Mouse (Mus musculus) intestine, embryonic 14.5 days (tissue): ENCODE measurements around the gene Malrd1. TPM values are rescaled to one million over a fixed set of nuclear protein-coding genes. Genes with fewer than 3 reads are reported as not detected.

Experiments used
- ATAC-seq: fragments of 200-750 bp; cut with Nextera tagmentation; replicated peaks from 2 replicates; pipeline ENCODE4 v1.8.0; 2017; ENCODE audit warnings: low read depth, moderate number of reproducible peaks, moderate TSS enrichment, moderate library complexity; ENCODE audit not compliant: low FRiP score, low TSS enrichment
- DNase-seq: peaks from one replicate; pipeline ENCODE4 v3.0.0-alpha.2; 2018; ENCODE audit warnings: low spot score
- H3K27ac ChIP-seq: fragments of 300-500 bp; sonication (generic); 2 replicates; pipeline ENCODE4 v1.5.1; 2014; ENCODE audit warnings: low read depth, mild to moderate bottlenecking, control low read depth
- H3K27me3 ChIP-seq: fragments of 300-500 bp; sonication (generic); replicated peaks from 2 replicates; pipeline ENCODE4 v1.6.1; 2014; ENCODE audit warnings: low read length, control low read depth; ENCODE audit not compliant: control insufficient read depth, insufficient read depth
- H3K36me3 ChIP-seq: fragments of 300-500 bp; sonication (generic); 2 replicates; pipeline ENCODE4 v1.6.1; 2014; ENCODE audit warnings: low read length, control low read depth; ENCODE audit not compliant: control insufficient read depth, insufficient read depth
- H3K4me1 ChIP-seq: fragments of 300-500 bp; sonication (generic); replicated peaks from 2 replicates; pipeline ENCODE4 v1.6.1; 2014; ENCODE audit warnings: low read length, control low read depth, mixed read lengths; ENCODE audit not compliant: control insufficient read depth, insufficient read depth
- H3K4me2 ChIP-seq: fragments of 300-500 bp; sonication (generic); 2 replicates; pipeline ENCODE4 v1.6.1; 2014; ENCODE audit warnings: low read length
- H3K4me3 ChIP-seq: fragments of 300-500 bp; sonication (generic); 2 replicates; pipeline ENCODE4 v1.5.1; 2014; ENCODE audit warnings: low read depth, low read length, control low read depth, mixed read lengths
- H3K9ac ChIP-seq: fragments of 300-500 bp; sonication (generic); 2 replicates; pipeline ENCODE4 v1.6.1; 2014; ENCODE audit warnings: mild to moderate bottlenecking, low read length
- H3K9me3 ChIP-seq: fragments of 300-500 bp; sonication (generic); 2 replicates; pipeline ENCODE4 v1.6.1; 2016; ENCODE audit warnings: low read length, control low read depth; ENCODE audit not compliant: control insufficient read depth
- WGBS: fragments of 180-500 bp; shearing (Covaris S2); extraction: QIAGEN DNeasy Blood & Tissue Kit; methylation state at CpG from one replicate; pipeline ENCODE4 v1.1.7; 2014; 5-methylcytosine and 5-hydroxymethylcytosine counted together
- polyA plus RNA-seq: library from polyadenylated mRNA; unstranded; fragments of >200 nt; fragmentation: Nextera tagmentation; extraction: Ambion mirVana; gene quantifications from 2 replicates; pipeline ENCODE4 v1.2.1, GENCODE M21; 2014

The Malrd1 gene
- polyA plus RNA-seq, 1 experiment from 2014 or later: 1.8 TPM

DNA sequence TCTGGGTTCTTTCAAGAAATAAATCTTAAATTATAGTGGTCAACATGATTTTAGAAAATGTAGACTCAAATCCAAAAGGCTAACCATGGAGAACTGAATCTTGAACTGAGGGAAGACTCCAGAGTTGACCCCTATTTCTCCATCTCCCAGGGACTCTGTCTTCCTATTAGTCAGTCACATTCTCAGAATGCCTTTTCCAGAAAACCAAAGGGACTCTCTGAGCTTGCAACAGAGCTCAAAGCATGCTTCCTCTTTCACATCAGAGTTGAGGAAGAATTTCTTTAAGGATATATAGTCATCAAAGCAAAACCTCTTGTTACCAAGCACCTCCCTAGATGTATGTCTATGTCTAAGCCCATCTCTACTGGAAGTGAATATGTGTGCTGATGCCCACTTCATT is 686.5 kb downstream of the Malrd1 start:
- Histone ChIP-seq H3K27me3 (no peaks in the 10 kb centered on the region), H3K4me3 (no peak overlapping the region), H3K9ac (no peak overlapping the region), H3K27ac (no peak overlapping the region), H3K9me3 (no peaks in the 10 kb centered on the region), H3K4me1 (no peaks in the 10 kb centered on the region), H3K36me3 (no peaks in the 10 kb centered on the region), H3K4me2 (no peak overlapping the region)
- ATAC-seq: no peak
- DNase-seq: no peak

DNA sequence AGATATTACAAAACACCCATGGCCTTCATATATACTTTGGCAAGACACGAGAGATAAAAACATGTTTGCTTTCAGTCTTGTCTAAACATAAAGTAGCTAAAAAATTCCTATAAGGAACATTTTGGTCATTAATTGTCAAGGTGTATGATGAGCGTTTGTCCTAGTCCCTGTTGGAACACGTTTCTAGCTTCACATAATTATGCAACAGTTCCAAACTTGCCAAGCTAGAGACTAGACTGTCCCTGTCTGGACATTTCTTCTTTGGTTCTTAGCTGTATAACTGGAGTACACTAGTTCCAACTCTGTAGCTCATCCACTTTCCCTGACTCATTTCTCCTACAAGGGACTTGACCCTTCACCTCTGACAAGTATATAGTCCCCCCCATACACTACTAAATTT is 687.8 kb downstream of the Malrd1 start:
- ATAC-seq (no peak), DNase-seq (no peak)
- H3K36me3 ChIP-seq: no peaks in the 10 kb centered on the region
- H3K4me2 ChIP-seq: no peak overlapping the region
- no peaks in the 10 kb centered on the region for H3K27me3 ChIP-seq
- no peak overlapping the region for H3K9ac ChIP-seq
- no peak overlapping the region for H3K4me3 ChIP-seq
- H3K27ac ChIP-seq: no peak overlapping the region
- no peaks in the 10 kb centered on the region for H3K9me3 ChIP-seq
- no peaks in the 10 kb centered on the region for H3K4me1 ChIP-seq
- WGBS: 84% methylated on average over 3 of the region's 3 CpGs

DNA sequence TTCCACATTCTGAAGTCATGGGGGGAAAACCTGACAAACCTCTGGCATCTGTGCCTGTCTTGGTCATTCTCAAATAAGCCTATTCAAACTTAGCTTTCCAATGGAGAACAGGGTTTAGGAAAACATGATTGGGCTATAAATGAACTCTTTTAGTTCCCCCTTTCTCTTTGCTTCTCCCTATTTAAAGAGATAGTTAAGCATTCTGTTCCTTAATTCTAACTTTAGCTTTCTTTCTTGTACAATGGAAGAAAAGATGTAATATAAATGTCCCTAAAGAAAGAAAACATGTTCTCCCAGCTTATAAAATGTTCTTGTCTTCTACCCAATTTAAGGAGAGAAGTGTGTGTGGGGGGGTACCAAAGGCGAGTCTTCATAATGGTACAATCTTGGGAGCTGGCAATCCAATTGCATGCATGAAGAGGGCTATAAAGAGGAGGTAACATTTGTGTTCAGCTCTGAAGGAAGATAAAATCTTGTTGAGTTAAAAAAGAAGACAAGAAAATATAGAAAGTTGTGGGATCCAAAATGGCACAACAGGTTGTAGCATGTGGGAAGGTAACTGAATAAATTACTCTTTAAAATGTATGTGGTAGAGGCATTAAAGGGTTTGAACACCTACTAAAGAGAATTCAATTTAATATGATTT is 702.0 kb downstream of the Malrd1 start:
- DNase-seq (no peak), ATAC-seq (no peak)
- Histone ChIP-seq H3K27ac (no peak overlapping the region), H3K9ac (no peak overlapping the region), H3K4me2 (no peak overlapping the region), H3K9me3 (no peaks in the 10 kb centered on the region), H3K27me3 (no peaks in the 10 kb centered on the region), H3K36me3 (no peaks in the 10 kb centered on the region), H3K4me1 (no peaks in the 10 kb centered on the region), H3K4me3 (no peak overlapping the region)
- WGBS: 86% methylated on average over 1 of the region's 1 CpGs

DNA sequence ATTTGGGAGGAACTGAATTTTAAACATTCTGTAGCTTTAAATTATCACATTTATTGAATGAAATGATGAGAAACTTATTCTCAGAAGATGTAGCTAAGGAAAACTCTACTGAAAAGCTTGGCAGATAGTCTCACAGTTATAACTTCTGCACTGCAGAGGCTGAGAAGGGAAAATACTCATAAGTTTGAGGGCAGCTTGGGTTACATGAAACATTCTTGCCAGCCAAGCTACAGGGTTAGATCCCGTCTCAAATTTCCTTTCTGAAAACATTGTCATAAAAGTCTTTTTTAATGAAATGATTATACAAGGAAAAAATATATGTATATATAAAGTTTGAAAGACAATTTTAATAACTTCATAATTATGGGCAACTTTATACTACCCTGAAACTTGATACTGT is 714.6 kb downstream of the Malrd1 start:
- no peaks in the 10 kb centered on the region for H3K27me3 ChIP-seq
- H3K4me2 ChIP-seq: no peak overlapping the region
- no peak overlapping the region for H3K27ac ChIP-seq
- H3K9me3 ChIP-seq: no peaks in the 10 kb centered on the region
- ATAC-seq: no peak
- no peak overlapping the region for H3K4me3 ChIP-seq
- no peak for DNase-seq
- H3K4me1 ChIP-seq: no peaks in the 10 kb centered on the region
- 61% methylated on average over 1 of the region's 1 CpGs for WGBS
- no peaks in the 10 kb centered on the region for H3K36me3 ChIP-seq
- H3K9ac ChIP-seq: no peak overlapping the region

DNA sequence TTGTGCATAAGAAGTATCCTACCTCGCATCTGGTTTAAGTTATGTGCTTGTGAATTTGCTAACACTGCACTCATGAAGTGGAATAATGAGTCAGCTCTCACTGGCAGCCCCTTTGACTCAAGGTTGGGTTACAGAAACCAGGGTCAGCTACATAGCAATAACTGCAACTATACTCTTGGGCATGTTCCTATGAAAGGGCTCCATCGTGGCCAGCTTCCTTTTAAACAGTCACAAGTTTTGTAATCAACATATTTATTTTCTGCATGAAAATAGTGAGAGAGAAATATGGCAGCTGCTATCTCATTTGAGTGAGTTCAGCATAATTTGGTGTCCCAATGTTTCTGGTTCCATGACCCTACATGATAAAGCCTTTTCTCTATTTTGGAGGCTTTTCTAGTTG is 716.8 kb downstream of the Malrd1 start:
- DNase-seq (no peak), ATAC-seq (no peak)
- Histone ChIP-seq H3K4me2 (no peak overlapping the region), H3K27me3 (no peaks in the 10 kb centered on the region), H3K27ac (no peak overlapping the region), H3K4me3 (no peak overlapping the region), H3K9me3 (no peaks in the 10 kb centered on the region), H3K36me3 (no peaks in the 10 kb centered on the region), H3K9ac (no peak overlapping the region), H3K4me1 (no peaks in the 10 kb centered on the region)
- 78% methylated on average over 2 of the region's 2 CpGs for WGBS

DNA sequence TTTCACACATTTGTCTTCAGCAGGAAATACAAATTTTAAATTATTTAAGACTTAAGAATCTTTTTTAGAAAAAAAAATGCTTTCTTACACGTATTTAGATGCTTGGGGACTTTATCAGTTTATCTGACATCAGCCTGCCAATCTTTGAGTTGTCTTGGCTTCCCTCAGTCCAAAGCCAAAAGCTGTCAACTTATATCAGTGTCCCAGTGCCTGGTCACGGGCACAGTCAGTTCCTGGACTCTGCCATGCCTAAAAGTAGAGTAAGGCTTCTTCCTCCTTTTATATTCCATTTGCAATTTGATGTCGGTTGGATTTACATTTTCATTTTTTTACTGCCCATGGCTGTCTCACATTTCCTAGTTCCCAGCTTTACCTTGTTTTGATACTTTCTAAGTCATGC is 722.6 kb downstream of the Malrd1 start:
- Histone ChIP-seq H3K4me3 (no peak overlapping the region), H3K4me1 (no peaks in the 10 kb centered on the region), H3K9me3 (no peaks in the 10 kb centered on the region), H3K9ac (no peak overlapping the region), H3K27ac (no peak overlapping the region), H3K27me3 (no peaks in the 10 kb centered on the region), H3K36me3 (no peaks in the 10 kb centered on the region), H3K4me2 (no peak overlapping the region)
- WGBS: 64% methylated on average over 3 of the region's 3 CpGs
- DNase-seq: no peak
- ATAC-seq: no peak

DNA sequence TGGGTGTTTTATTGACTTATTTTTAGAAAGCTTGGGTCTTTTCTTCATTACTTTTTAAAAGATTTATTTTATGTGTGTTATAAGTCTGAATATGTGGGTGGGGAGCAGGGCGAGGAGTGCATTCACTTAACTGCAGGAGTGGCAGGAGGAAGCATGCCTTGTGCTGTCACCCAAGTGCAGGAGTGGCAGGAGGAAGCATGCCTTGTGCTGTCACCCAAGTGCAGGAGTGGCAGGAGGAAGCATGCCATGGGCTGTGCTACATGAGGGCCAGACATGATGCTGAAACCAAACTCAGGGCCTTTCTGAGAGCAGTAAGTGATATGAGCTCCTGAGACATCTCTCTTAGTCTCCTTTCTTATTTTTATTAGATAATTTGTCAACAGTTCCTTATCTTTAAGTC is 726.0 kb downstream of the Malrd1 start:
- DNase-seq (no peak), ATAC-seq (no peak)
- Histone ChIP-seq H3K4me1 (no peaks in the 10 kb centered on the region), H3K27ac (no peak overlapping the region), H3K27me3 (no peaks in the 10 kb centered on the region), H3K4me2 (no peak overlapping the region), H3K9me3 (no peaks in the 10 kb centered on the region), H3K9ac (no peak overlapping the region), H3K4me3 (no peak overlapping the region), H3K36me3 (no peaks in the 10 kb centered on the region)
- WGBS: 74% methylated on average over 1 of the region's 1 CpGs
